Mouse (Mus musculus): ENCODE measurements around the gene Mt4. TPM values are rescaled to one million over a fixed set of nuclear protein-coding genes. Genes with fewer than 3 reads are reported as not detected.

Gene Mt4
- not detected for total RNA-seq (2021)

- no peak for DNase-seq (ENCODE audit: extremely low spot score in 1 of 2, low spot score in 1 of 2)
Measured at GRCm38 (mm10) chr8:94136933-94137332, at the start of gene Mt4. Mt4 (plus strand) TSS chr8:94137197.

GRCm38 (mm10) chr8:94087964-94088363 lies 49.0 kb upstream of the Mt4 start:
- no peak for DNase-seq (ENCODE audit: extremely low spot score in 1 of 2, low spot score in 1 of 2)

GRCm38 (mm10) chr8:94089715-94090114 lies 47.3 kb upstream of the Mt4 start:
- DNase-seq (ENCODE audit: extremely low spot score in 1 of 2, low spot score in 1 of 2) = no peak

- no peak for DNase-seq (ENCODE audit: extremely low spot score in 1 of 2, low spot score in 1 of 2)
Measured at GRCm38 (mm10) chr8:94092848-94093247, 44.1 kb upstream of the Mt4 start.

- DNase-seq (ENCODE audit: extremely low spot score in 1 of 2, low spot score in 1 of 2) = no peak
Measured at GRCm38 (mm10) chr8:94094281-94094680, 42.7 kb upstream of the Mt4 start.

GRCm38 (mm10) chr8:94098081-94098974 lies 38.7 kb upstream of the Mt4 start, which contains the start of gene Bbs2:
Bbs2 (minus strand) TSS chr8:94098928.
- DNase-seq (ENCODE audit: extremely low spot score in 1 of 2, low spot score in 1 of 2) = peak; percentile 94 to 97

GRCm38 (mm10) chr8:94098996-94099395 lies 38.0 kb upstream of the Mt4 start:
- DNase-seq (ENCODE audit: extremely low spot score in 1 of 2, low spot score in 1 of 2) = no peak

GRCm38 (mm10) chr8:94104146-94104545 lies 32.9 kb upstream of the Mt4 start:
- no peak for DNase-seq (ENCODE audit: extremely low spot score in 1 of 2, low spot score in 1 of 2)

GRCm38 (mm10) chr8:94107871-94108270 lies 29.1 kb upstream of the Mt4 start:
- no peak for DNase-seq (ENCODE audit: extremely low spot score in 1 of 2, low spot score in 1 of 2)

GRCm38 (mm10) chr8:94109396-94109795 lies 27.6 kb upstream of the Mt4 start:
- DNase-seq (ENCODE audit: extremely low spot score in 1 of 2, low spot score in 1 of 2) = no peak

GRCm38 (mm10) chr8:94109835-94110234 lies 27.2 kb upstream of the Mt4 start:
- DNase-seq (ENCODE audit: extremely low spot score in 1 of 2, low spot score in 1 of 2) = no peak

GRCm38 (mm10) chr8:94110526-94111177 lies 26.3 kb upstream of the Mt4 start:
- no peak for DNase-seq (ENCODE audit: extremely low spot score in 1 of 2, low spot score in 1 of 2)

GRCm38 (mm10) chr8:94113435-94113834 lies 23.6 kb upstream of the Mt4 start:
- DNase-seq (ENCODE audit: extremely low spot score in 1 of 2, low spot score in 1 of 2) = no peak

GRCm38 (mm10) chr8:94113972-94114371 lies 23.0 kb upstream of the Mt4 start:
- DNase-seq (ENCODE audit: extremely low spot score in 1 of 2, low spot score in 1 of 2) = no peak

GRCm38 (mm10) chr8:94118776-94119430 lies 18.1 kb upstream of the Mt4 start:
- peak in 1 of 2 experiments; percentile 48 for DNase-seq (ENCODE audit: extremely low spot score in 1 of 2, low spot score in 1 of 2)

GRCm38 (mm10) chr8:94121625-94122024 lies 15.4 kb upstream of the Mt4 start:
- no peak for DNase-seq (ENCODE audit: extremely low spot score in 1 of 2, low spot score in 1 of 2)

GRCm38 (mm10) chr8:94122711-94123468 lies 14.1 kb upstream of the Mt4 start:
- no peak for DNase-seq (ENCODE audit: extremely low spot score in 1 of 2, low spot score in 1 of 2)

- DNase-seq (ENCODE audit: extremely low spot score in 1 of 2, low spot score in 1 of 2) = no peak
Measured at GRCm38 (mm10) chr8:94127711-94128110, 9.3 kb upstream of the Mt4 start.

GRCm38 (mm10) chr8:94129133-94129789 lies 7.7 kb upstream of the Mt4 start:
- DNase-seq (ENCODE audit: extremely low spot score in 1 of 2, low spot score in 1 of 2) = no peak

- no peak for DNase-seq (ENCODE audit: extremely low spot score in 1 of 2, low spot score in 1 of 2)
Measured at GRCm38 (mm10) chr8:94130126-94130525, 6.9 kb upstream of the Mt4 start.
